Mouse (Mus musculus): ENCODE results near the gene Amn.

Amn gene

DNA sequence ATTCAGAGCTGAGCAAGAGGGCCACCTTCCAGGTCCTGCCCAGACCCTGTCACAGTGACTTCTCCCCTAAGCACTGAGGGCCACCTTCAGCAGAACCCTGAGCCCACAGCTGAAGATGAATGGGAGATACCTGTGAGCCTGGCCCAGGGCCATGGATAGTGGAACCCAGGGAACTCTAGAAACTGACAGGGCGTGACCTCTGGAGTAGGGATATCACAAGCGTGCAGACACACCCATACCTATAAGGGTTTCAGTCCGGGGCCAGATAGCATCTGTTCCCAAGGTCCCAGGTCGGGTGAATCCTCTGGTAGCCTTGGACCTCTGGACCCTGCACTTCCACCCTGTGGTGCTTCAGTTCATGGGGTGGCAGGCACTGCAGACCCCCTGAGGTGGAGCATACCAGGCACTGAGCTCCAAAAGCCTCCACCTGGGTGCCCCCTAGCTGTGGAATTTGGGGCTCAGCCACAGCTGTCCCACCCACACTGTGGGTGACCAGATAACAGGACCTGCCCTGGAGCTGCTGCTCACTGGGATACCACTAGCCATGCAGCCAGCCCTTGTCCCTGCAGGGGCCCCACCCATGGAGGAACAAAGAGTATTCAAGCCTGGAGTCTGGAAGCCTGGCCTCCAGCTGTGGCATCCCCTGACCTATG lies 3.1 kb upstream of the Amn start:
- in situ Hi-C loops (cut with MboI, MseI), result no loop called here

DNA sequence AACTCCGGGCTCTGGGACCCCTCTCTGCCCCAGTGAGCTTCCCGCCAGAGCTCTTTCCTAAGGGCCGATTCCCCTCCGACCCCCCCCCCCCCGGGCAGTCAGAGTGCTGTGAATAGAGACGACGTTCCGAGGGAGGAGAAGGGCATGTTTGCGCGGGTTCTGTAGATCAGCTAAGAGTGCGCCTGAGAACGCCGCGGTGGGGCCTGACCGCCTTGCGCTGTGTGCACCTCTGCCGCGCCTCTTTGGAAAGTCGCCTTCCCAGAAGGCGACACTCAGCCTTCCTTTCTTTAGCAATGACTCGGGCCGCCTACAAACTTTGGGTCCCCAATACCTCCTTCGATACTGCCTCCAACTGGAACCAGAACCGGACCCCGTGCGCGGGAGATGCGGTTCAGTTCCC lies 511 bp downstream of the Amn start:
- in situ Hi-C loops (cut with MboI, MseI), result no loop called here

DNA sequence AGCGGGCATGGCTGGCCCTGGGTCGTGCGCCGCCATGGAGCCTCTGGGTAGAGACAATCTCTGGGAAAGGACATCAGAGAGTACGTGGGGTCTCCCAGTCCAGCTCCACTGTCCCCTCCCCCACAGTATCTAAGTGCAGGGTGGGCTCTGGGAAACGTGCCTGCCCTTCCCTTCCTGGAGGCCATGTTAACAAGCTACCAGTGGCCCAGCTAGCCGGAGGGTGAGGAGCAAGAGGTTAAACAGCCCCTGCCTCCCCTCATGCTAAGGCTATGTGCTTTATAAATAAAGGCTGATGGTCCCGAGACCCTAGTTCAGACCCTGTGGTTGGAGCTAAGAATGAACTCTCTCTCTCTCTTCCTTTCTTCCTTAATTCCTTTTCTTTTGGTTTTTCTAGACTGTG lies 1.1 kb downstream of the Amn start:
- in situ Hi-C loops (cut with MboI, MseI), result no loop called here

DNA sequence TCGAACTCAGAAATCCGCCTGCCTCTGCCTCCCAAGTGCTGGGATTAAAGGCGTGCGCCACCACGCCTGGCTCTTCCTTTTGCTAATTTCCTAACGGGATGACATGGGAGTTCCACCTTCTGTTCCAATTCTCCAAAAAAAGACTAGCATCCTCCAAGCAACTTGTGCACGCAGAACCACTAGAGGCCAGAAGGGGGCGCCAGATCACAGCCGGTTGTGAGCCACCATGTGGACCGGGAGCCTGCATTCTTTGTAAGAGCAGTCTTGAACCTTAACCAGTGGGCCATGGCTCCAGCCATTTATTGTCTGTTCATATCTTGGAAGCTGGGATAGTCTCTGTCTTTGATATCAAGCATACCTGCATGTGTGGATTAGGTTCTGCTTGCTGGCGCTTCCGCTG lies 1.5 kb downstream of the Amn start:
- in situ Hi-C loops (cut with MboI, MseI), result no loop called here

DNA sequence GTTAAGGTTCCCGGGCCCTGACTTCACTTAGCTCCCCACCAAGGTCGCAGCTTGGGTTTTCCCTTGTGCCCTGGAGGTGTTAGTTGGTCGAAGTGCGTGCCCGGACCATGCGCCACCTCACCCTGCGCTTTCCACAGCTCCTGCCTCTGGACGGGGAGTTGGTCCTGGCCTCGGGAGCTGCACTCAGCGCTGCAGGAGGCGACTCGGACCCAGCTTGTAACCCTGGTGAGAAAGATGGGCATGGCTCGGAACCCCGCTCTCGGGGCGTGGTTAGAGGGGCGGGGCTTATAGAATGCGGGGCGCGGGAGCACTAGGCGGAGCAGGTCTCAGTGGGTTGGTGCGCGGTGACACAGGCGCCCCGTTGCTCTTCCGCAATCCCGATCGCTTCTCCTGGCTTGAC lies 3.1 kb downstream of the Amn start:
- in situ Hi-C loops (cut with MboI, MseI), result no loop called here

DNA sequence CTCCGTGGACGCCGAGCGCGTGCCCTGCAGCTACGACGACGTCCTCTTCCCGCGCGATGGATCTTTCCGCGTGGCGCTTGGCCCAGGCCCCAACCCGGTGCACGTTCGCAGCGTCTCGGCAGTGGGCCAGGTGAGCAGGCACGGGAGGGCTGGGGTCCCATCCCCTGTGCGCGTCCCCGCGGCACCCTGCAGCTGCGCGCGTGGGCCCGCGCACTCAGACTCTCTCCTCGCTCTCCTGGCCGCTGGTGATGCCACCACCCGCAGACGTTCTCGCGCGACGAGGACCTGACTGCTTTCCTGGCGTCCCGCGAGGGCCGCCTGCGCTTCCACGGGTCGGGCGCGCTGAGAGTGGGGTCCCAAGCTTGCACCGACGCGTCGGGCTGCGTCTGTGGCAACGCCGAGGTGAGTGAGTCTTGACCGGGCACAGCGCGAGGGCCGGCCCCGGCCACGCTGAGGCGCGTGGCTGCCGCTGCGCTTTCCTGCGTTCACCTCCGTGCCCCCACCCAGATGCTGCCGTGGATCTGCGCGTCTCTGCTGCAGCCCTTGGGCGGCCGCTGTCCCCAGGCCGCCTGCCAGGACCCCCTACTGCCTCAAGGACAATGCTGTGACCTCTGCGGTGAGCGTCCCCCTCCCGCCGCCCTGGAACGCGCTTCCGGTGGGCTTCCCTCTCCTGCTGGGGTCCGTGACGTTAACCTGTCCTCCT lies 3.7 kb downstream of the Amn start:
- in situ Hi-C loops (cut with MboI, MseI), result no loop called here

DNA sequence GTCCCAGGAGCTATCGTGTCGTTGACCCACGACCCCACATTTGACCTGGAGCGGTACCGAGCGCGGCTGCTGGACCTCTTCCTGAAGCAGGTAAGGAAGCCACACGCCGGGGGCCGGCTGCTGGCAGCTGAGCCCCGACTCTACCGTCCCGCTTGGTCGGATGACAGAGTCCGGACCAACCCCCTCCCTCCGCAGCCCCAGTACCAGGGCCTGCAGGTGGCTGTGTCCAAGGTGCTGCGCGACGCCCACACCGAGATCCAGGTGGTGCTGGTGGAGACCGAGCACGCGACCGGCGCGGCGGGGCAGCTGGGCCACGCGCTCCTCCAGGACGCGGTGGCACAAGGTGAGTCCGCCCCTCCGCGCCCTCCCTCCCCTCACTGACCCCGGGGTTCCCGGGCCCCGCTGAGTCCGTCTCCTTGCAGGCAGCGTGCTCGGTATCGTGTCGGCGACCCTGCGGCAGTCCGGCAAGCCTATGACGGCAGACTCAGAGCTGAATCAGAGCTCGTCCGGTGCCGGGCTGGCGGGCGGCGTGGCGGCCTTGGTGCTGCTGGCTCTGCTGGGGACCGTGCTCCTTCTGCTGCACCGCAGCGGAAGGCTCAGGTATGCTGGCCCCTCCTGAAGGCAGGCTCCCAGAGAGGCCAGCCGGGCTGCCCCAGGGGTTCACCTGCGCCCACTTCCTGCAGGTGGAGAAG lies 4.4 kb downstream of the Amn start:
- in situ Hi-C loops (cut with MboI, MseI), result no loop called here

DNA sequence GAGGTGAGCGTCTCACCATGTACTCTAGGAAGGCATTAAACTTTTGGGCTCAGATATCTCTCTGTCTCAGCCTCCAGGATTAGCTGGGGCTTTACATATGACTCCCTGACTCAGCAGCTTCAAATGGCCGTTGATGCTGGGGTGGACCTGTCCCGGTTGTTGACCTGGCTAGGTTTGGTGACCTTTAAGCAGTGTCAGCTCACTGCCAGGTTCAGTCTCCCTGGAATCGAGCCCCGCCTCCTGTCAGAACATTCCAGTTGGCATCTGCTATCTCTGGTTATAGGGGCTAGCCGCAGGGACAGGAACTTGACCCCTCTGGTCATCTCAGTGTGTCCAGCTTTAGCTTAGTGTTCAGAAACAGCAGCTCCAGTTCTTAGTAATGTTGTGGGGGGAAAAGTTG lies 5.5 kb downstream of the Amn start:
- in situ Hi-C loops (cut with MboI, MseI), result no loop called here

DNA sequence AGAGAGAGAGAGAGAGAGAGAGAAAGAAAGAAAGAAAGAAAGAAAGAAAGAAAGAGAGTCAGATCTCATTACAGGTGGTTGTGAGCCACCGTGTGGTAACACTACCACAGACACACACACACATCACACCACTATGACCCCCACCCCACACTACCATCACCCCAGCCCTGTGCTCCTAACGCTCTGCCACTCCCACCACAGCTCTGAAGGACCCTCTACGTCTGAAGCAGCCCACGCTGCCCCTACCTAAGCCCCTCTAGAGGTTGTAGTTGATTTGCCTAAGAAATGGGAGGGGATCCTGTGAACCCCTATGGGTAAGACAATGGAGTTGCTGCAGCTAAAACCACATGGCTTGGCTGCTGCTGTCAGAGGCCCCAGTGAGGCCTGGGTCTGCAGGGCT lies 12.7 kb downstream of the Amn start:
- in situ Hi-C loops (cut with MboI, MseI), result no loop called here

DNA sequence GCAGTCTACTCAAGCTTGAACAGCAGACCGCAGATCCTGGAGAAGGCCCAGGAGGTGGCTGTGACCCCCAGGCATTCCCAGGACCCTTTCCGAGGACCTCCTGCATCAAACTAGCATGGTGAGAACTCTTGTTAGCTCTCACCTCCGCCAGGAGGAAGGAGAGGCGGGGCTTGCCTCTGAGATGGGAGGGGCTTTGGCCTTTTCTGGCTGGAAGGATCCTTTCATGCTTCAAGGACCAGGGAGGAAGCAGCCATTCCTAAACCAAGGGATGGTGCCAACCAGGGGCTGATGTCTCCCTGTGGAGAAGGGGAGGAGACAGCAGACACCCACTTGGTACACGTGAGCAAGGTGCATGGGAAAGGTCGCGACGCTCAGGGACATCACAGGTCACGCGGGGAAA lies 13.6 kb downstream of the Amn start:
- in situ Hi-C loops (cut with MboI, MseI), result no loop called here

DNA sequence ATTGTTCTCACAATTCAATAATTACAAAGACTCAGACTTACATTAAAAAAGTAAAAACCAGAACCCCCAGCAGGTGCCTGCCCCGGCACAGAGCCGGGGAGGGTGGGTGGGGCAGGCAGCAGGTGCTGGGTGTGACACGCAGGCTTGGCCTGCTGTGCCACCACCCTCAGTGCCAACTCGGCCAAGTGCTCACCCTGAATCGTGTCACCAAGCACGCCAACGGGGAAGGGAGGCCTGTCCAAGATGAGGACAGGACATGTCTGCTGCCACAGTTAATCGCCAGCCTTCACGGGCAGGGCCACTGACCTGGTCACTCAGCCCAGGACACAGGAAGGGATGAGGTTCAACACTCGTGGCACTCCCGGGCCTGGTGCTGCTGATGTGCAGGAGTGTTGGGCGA lies 22.1 kb downstream of the Amn start:
- in situ Hi-C loops (cut with MboI, MseI), result no loop called here

DNA sequence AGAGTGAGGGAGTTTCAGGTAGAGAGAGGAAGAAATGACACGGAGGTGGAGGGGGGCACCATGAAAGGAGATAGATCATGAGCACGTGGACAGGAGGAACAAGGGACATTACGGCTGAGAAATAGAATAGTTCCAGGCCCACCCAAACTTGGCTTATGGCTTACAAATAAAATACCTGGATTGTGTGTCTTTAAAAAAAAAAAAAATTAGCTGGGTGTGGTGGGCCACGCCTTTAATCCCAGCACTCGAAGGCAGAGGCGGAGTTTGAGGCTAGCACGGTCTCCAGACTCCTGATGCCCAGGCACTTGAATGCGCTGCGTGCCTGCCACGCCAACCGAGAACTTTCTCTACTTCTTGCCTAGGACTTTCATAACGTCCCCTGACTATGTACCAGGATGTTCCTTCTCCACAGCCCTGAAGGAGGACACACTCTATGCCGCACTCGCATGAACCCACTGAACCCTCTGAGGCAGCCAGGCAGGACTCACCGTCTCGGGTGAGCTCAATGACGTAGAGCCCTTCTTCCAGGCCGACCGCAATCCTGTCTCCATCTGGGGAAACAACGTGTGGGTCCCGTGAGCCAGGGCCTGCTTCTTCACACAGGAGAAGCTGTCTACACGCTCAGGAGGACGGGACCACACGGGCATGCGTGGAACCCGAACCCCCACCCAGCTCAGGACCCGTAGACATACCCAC lies 30.6 kb downstream of the Amn start:
- in situ Hi-C loops (cut with MboI, MseI), result no loop called here

DNA sequence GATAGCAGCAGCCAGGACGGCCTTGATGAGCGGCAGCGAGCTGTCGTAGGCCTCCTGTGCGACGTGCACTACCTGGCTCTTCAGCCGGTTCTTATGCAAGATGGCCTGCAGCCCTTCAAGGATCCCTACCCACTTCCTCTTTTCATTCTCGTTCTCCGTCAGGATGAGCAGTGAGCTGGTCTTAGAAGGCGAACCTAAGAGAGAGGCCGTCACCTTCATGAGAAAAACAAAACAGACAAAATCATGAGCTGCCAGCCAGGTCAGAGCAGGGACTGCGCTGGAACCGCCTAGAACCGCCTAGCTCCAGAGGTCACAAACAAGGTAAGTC lies 31.1 kb downstream of the Amn start:
- in situ Hi-C loops (cut with MboI, MseI), result no loop called here

DNA sequence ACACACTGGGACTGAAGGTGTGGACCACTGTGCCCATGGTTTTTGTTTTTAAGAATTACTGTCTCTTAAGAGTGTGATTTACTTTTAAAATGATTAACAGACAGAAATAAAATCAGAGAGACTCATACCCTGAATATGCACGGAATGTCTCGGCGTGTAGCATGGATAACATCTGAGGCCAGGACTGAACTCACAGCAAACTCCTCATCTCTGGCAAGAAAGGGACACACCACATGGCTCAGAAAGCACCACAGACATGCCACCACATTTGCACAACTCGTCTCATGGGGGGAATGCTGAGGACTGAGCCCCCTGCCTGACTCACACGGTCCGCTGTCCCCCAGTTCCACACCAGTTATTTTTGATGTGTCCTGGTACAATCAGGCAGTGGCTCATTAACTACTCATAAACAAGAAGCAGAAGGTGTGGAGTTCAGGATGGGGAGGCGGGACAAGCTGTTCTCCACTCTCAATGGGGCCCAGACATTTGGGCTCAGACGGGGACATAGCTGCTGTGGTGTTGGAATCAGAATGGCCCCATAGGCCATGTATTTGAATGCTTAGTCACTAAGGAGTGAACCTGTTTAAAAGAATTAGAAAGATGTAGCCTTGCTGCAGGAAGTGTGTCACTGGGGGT lies 32.9 kb downstream of the Amn start:
- in situ Hi-C loops (cut with MboI, MseI), result no loop called here

DNA sequence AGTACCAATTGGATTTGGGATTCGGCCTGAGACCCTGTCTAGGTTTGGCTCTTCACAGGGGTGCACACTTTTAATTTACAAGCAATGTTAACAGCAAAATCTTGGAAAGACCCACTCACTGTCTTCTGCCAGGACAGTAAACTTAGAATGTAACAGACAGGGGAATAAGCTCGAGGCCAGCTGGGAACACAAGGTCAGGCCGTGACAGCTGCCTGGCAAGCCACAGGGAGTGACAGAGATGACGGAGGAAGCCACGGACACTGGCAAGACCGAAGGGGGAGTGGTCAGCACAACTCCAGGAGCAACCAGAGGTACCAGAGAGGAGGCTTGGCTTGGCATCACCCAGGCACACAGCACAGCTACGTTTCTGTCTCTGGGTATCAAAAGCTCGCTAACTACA lies 35.9 kb downstream of the Amn start:
- in situ Hi-C loops (cut with MboI, MseI), result no loop called here

DNA sequence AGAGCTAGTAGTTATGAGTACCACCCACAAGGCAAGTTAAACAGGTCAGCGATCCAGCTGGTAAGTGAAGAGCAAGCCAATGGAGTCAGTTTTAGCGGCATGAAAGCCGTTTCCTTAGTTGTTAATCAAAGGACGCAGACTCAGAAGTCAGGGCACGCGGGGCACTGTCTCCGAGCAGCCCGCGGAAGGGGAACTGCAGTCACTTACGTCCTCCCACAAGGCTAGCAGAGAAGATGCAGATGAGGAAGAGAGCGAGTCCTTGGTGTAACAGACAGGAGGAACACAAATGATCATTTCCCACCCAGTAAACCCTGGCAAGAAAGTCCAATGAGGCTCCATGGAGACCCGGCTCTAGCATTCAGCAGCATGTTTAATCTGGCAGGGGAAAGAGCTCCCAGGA lies 38.4 kb downstream of the Amn start:
- in situ Hi-C loops (cut with MboI, MseI), result no loop called here

DNA sequence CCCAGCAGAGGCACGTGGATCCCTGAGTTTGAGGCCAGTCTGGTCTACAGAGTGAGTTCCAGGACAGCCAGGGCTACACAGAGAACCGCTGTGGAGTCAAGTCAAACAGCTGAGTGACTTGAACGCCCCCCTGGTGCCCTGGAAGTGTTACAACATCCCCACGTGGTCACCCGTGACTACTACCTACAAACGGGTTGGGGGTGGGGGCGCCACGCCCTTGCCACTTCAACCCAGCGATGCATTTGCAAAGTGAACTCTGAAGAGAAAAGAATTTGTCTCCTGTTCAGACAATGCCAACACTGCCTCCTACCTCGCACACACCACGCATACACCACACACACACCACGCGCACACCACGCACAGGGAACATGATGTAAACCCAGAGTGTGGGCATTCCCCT lies 39.0 kb downstream of the Amn start:
- in situ Hi-C loops (cut with MboI, MseI), result no loop called here

DNA sequence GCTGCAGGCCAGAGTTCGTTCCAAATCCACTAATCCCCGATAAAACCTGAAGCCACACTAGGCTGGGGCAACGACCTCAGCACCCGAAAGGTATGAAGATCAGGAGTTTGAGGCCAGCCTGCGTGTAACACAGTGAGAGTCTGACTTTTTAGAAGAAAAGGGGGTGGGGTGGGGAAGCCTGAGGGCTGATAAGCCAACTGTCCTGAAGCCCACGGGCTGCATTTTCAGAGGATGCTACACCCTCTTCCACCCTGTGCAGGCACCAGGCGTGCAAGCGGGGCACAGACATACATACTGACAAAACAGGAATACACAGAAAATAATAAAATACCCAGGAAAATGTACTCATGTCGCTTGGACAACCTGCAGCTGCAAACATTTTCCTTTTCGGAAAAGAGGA lies 40.9 kb downstream of the Amn start:
- in situ Hi-C loops (cut with MboI, MseI), result no loop called here

DNA sequence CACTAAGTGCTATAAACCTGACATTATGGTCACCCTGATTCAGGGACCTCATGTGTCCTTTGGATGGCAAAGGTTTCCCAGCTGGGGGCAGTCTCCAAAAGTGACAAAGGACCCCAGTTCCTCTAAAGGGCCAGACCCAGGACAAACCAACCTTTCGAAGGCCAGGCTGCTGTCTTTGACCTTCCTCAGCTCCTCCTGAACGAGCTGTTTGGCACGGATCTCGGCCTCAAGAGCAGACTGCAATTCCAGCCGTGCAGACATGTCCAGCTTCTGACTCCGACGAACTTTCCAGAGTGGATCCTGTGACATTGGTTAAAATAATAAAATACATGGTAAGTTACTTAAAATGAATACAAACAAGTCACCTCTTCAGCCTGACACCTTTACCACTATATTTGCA lies 43.4 kb downstream of the Amn start:
- in situ Hi-C loops (cut with MboI, MseI), result no loop called here

DNA sequence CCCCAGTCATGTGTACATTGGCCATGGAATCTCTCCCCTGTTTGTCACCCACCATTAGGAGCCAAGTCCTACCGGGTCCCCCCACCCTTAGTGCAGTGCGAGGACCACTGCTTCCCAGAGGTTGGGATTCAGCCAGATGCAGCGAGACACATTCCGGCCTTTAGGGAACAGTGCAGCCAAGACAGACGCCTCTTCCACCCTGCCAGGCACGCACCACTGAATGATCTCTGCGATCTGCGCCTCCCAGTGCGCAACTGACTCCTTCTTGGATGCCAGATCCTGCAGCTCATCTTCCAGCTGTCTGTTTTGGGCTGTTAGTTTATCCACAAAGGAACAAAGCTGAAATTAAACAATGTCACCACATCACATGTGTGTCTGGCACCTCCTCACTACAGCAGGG lies 46.8 kb downstream of the Amn start:
- in situ Hi-C loops (cut with MboI, MseI), result no loop called here

DNA sequence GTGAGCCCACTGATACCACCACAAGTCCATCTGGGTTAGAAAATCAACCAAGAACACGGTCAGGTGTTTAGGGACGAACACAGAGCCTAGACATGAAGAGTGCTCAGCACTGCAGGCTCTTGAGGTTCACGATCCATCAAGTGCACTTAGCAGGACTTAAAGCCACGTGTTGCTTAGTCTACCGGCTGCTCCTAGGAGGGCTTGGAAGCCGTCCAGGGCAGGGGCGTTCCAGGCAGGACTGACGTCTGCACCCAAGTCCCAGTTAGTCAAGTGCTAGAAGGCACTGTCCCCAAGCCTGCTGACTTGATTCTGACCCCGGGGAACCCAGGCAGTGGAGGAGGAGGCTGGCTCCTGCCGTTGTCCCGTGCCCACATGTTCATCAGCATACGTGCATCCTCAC lies 49.7 kb downstream of the Amn start:
- in situ Hi-C loops (cut with MboI, MseI), result no loop called here

DNA sequence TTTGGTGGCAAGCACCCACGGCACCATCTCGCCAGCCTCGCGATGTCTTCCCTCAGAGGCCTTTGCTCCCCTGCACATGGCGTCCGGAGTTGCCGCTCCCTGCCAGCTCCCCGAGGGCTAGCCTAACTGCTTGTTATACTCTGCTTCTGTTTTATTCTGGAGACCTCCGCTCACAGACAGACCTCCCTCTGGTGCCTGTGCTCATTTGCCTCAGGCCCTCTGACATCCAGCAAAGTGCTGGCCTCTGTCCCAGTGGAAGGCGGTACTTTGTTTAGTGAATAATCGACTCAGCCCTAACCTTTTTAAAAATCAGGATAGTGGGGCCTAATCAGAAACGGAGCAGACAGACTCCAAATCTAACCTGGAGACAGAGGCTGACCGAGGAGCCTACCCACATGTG lies 50.9 kb downstream of the Amn start:
- in situ Hi-C loops (cut with MboI, MseI), result no loop called here
